Mouse (Mus musculus): Measurements from ENCODE around the gene Ankrd2. TPM values are rescaled to one million over a fixed set of nuclear protein-coding genes. Genes with fewer than 3 reads are reported as not detected.

The Ankrd2 gene
- polyA plus RNA-seq (2014; fragmentation: Illumina TruSeq; extraction: RNeasy Lipid Tissue Mini Kit (QIAGEN cat#74804); ENCODE audit: low read depth, low replicate concordance): not detected

DNA sequence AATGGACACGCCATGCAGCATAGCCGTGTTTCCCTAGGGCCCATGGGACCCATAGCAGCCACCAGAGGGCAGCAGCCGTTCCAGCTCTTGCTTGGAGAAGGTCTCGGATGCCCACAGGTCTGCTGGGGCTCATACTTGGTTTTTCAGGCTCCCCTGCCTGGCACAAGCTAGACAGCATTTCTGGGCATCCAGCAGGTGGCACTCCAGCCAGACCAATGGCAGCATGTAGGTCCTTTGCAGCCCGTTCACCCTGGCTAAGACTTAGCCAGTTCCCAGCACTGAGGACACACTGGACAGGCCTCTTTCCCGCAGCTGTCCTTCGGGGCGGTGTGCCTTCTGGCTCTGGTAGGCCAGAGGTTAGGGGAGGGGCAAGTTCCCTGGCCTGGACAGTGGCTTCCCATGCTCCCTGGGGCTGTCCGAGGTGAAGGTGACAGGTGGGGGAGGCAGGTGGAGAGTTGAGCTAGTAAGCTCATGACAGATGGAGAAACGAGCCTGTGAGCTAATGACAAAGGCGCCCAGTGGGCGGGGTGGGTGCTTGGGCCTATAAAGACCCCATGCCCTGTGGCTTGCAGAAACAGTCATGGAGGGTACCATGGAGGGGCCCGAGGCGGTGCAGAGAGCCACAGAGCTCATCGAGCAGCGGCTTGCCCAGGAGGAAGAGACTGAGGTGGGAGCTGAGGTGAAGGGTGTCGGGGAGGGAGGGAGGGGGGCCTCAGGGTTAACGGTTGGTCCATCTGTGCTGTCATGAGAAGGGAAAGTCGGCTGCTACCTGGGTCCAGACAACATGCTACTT lies at the start of gene Ankrd2:
Ankrd2 (plus strand) TSS at position 545 of the 793 bp plus-strand sequence.

DNA sequence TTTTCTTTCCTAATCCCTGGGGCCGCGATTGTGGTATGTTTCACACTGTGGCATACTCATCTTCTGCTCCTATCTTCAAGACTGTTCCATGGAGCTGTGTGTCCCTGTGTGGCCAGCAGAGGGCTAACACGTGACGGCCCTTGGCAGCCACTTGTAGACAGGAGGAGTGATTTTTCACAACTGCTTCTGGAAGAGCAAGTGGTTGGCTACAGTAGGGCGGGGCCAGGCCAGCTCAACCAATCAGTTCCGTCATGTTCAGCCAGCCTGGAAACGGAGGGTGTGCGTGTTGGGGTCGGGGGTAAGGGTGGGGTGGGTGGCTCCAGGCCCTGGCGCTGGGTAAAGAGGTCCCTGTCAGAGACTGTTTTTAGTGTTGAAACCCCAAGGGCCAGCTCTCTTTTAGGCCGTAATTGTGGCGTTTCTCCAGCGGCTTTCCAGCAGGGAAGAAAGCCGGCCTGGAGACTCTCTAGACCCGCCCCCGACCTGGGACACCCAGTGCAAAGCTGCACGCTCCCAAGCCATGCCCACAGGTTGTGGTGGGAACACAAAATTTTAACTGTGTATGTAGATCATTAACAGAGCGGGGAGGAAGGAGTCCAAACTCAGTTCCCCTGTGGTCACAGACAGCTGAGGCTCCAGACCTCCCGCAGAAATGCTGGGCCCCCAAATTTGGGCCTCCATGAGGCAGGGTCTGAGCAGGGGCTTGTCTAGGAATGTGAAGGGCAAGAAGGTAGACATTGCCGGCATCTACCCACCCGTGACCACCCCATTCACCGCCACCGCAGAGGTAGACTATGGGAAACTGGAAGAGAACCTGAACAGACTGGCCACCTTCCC lies 9.7 kb downstream of the Ankrd2 start, which contains the start of gene Hoga1:
Hoga1 (plus strand) TSS at position 342 of the 834 bp plus-strand sequence.

GRCm38 (mm10) chr19:42051948-42052347 lies 16.1 kb downstream of the Ankrd2 start, which contains the start of gene 4933411K16Rik:
Gene 4933411K16Rik, plus strand, starts transcription at chr19:42052248.

DNA sequence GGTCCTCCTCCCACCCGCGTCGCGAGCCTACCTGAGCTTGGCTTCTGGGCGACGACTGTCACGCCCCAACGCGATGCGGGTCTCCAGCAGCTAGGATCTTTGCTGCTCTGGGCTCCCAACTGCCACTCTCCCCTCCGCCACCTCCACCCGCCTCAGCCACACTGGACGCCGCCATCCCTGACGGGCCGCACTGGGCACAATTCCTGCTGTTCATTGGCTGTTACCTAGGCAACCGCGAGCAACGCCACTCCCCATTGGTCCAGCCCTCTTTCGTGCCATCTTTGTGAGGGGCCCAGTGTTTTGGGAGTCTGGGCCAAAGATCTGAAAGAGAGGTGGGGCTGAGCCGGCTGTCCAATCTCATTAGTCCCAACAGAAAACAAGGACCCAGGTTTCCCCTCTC lies 50.4 kb downstream of the Ankrd2 start, which contains the start of gene Morn4:
Morn4 (minus strand) TSS at position 192 of the 400 bp plus-strand sequence.

GRCm38 (mm10) chr19:42089748-42090595 lies 54.2 kb downstream of the Ankrd2 start, which contains the start of gene Pi4k2a:
Gene Pi4k2a, plus strand, starts transcription at chr19:42090470.

Other genes with a start within 250 kb of the Ankrd2 start
- gene Arhgap19, start 234.0 kb upstream of the Ankrd2 start, polyA plus RNA-seq (2014; fragmentation: Illumina TruSeq; extraction: RNeasy Lipid Tissue Mini Kit (QIAGEN cat#74804); ENCODE audit: low read depth, low replicate concordance): 5.7 TPM
- gene Frat1, start 206.0 kb upstream of the Ankrd2 start, polyA plus RNA-seq (2014; fragmentation: Illumina TruSeq; extraction: RNeasy Lipid Tissue Mini Kit (QIAGEN cat#74804); ENCODE audit: low read depth, low replicate concordance): 1.3 TPM
- 1.4 TPM for gene Frat2, start 187.9 kb upstream of the Ankrd2 start, polyA plus RNA-seq (2014; fragmentation: Illumina TruSeq; extraction: RNeasy Lipid Tissue Mini Kit (QIAGEN cat#74804); ENCODE audit: low read depth, low replicate concordance)
- 0.70 TPM for gene Rrp12, start 139.8 kb upstream of the Ankrd2 start, polyA plus RNA-seq (2014; fragmentation: Illumina TruSeq; extraction: RNeasy Lipid Tissue Mini Kit (QIAGEN cat#74804); ENCODE audit: low read depth, low replicate concordance)
- 980 TPM for gene Pgam1, start 124.1 kb upstream of the Ankrd2 start, polyA plus RNA-seq (2014; fragmentation: Illumina TruSeq; extraction: RNeasy Lipid Tissue Mini Kit (QIAGEN cat#74804); ENCODE audit: low read depth, low replicate concordance)
- 33.2 TPM for gene Exosc1, start 102.6 kb upstream of the Ankrd2 start, polyA plus RNA-seq (2014; fragmentation: Illumina TruSeq; extraction: RNeasy Lipid Tissue Mini Kit (QIAGEN cat#74804); ENCODE audit: low read depth, low replicate concordance)
- gene Zdhhc16, start 102.5 kb upstream of the Ankrd2 start, polyA plus RNA-seq (2014; fragmentation: Illumina TruSeq; extraction: RNeasy Lipid Tissue Mini Kit (QIAGEN cat#74804); ENCODE audit: low read depth, low replicate concordance): 30.8 TPM
- 13.2 TPM for gene Mms19, start 54.8 kb upstream of the Ankrd2 start, polyA plus RNA-seq (2014; fragmentation: Illumina TruSeq; extraction: RNeasy Lipid Tissue Mini Kit (QIAGEN cat#74804); ENCODE audit: low read depth, low replicate concordance)
- gene Ubtd1, start 54.2 kb upstream of the Ankrd2 start, polyA plus RNA-seq (2014; fragmentation: Illumina TruSeq; extraction: RNeasy Lipid Tissue Mini Kit (QIAGEN cat#74804); ENCODE audit: low read depth, low replicate concordance): 0.52 TPM
- 0.35 TPM for gene Hoga1, start 9.6 kb downstream of the Ankrd2 start, polyA plus RNA-seq (2014; fragmentation: Illumina TruSeq; extraction: RNeasy Lipid Tissue Mini Kit (QIAGEN cat#74804); ENCODE audit: low read depth, low replicate concordance)
- gene 4933411K16Rik, start 16.2 kb downstream of the Ankrd2 start, polyA plus RNA-seq (2014; fragmentation: Illumina TruSeq; extraction: RNeasy Lipid Tissue Mini Kit (QIAGEN cat#74804); ENCODE audit: low read depth, low replicate concordance): not detected
- gene Morn4, start 50.4 kb downstream of the Ankrd2 start, polyA plus RNA-seq (2014; fragmentation: Illumina TruSeq; extraction: RNeasy Lipid Tissue Mini Kit (QIAGEN cat#74804); ENCODE audit: low read depth, low replicate concordance): 2.4 TPM
- 13.7 TPM for gene Pi4k2a, start 54.5 kb downstream of the Ankrd2 start, polyA plus RNA-seq (2014; fragmentation: Illumina TruSeq; extraction: RNeasy Lipid Tissue Mini Kit (QIAGEN cat#74804); ENCODE audit: low read depth, low replicate concordance)
- 8.3 TPM for gene Avpi1, start 93.1 kb downstream of the Ankrd2 start, polyA plus RNA-seq (2014; fragmentation: Illumina TruSeq; extraction: RNeasy Lipid Tissue Mini Kit (QIAGEN cat#74804); ENCODE audit: low read depth, low replicate concordance)
- gene Marveld1, start 111.4 kb downstream of the Ankrd2 start, polyA plus RNA-seq (2014; fragmentation: Illumina TruSeq; extraction: RNeasy Lipid Tissue Mini Kit (QIAGEN cat#74804); ENCODE audit: low read depth, low replicate concordance): 11.5 TPM
- gene Zfyve27, start 128.0 kb downstream of the Ankrd2 start, polyA plus RNA-seq (2014; fragmentation: Illumina TruSeq; extraction: RNeasy Lipid Tissue Mini Kit (QIAGEN cat#74804); ENCODE audit: low read depth, low replicate concordance): 8.1 TPM
- not detected for gene Sfrp5, start 166.3 kb downstream of the Ankrd2 start, polyA plus RNA-seq (2014; fragmentation: Illumina TruSeq; extraction: RNeasy Lipid Tissue Mini Kit (QIAGEN cat#74804); ENCODE audit: low read depth, low replicate concordance)
- 0.64 TPM for gene Golga7b, start 211.6 kb downstream of the Ankrd2 start, polyA plus RNA-seq (2014; fragmentation: Illumina TruSeq; extraction: RNeasy Lipid Tissue Mini Kit (QIAGEN cat#74804); ENCODE audit: low read depth, low replicate concordance)

Measured in adrenal gland, adult 10 weeks (tissue).